Mouse (Mus musculus) heart, postnatal 25 days (tissue): ENCODE results near the gene Sumf1. TPM values are rescaled to one million over a fixed set of nuclear protein-coding genes. Genes with fewer than 3 reads are reported as not detected.

Source experiments
- DNase-seq: peaks from one replicate; pipeline ENCODE4 v3.0.0; 2022; ENCODE audit warnings: low spot score
- intact Hi-C: fragments of 180-260 bp; cut with DNase I; formaldehyde crosslinking; loops from one replicate; pipeline ENCODE4 v1.15.1; 2025
- total RNA-seq, 2 experiments: library from RNA; stranded (reverse); gene quantifications; 2 replicates each; pipeline ENCODE4 v1.2.3; 2021

Gene Sumf1
- total RNA-seq, 2 experiments from 2014 or later = 11.2 to 12.4 TPM

DNA sequence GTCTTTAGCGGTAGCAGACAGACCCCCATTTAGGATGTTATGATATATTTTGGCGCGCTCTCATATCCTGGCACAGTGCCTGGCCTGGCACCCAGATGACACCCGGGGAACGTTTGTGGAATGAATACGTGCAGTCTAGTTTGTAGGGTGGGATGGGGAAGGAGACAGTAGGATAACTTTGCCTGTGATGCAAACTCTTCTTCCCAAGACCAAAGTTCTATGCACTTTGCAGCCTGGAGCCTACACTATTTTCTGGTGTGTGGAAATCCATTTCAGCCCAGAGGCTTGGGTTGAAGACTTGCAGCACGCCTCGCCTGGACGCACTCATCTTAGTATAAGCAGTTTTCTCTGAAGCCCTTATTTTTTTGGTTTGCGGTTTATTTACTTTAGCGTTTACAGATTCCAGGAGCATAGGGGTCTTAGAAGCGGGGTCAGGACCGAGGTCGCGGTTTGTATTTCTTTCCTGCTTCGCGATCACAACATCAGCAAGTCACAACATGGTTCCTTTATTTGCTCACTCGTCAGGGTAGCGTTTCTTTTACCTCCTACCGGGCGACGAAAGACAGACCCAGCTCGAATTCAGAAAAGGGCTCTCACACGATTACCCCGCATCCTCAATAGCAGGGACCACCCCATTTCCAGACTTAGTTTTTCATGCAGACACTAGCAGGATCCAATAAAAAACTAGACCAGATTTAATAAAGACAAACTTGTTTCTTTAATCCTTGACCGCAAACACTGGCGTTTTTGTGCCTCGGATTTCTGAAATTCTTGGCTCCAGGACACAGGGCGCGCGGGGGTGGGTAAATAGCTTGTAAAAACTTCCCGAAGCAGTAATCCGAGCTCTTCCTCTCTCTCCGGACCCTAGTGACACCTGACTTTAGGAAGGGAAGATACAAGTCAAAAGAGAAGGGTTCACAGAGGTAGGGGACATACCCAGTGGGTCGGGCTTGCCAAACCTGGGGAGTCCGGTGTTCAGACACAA lies 26.8 kb upstream of the Sumf1 start:
- no peak for DNase-seq
- intact Hi-C loops = loop anchor here (2.0 kb wide), 4 partner anchors 19 to 115 kb away; partner anchors contain the start of gene Sumf1

DNA sequence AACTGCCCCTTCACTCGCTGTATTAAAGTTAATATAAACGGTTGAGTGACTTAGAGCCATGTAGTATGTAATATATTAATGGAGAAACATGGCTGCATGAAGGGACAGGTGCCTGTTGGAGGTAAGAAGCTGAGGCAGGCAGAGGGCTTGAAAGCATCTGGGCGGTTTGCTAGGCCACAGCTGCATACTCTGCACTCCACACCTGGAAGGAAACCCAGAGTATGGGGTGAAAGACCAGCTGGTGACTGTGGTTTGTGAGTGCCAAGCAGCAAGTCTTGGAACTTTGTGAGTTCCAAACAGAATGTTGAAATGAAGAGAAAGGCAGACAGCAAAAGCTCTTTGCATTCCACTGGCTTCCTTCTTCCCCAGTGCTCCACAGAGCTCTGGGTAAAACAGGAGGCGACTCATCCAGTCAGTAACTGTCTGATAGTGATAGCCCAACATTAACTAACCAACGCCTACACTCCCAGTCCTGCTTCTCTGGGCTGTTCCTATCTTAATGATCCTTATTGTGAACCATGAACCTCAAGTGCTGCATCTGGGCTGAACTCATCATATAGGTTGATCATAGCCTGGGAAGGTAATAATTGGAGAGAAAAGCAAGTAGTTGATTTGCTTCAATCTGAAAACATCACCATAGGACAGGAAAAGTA lies 21.7 kb upstream of the Sumf1 start:
- DNase-seq = no peak
- intact Hi-C loops = no loop called here

DNA sequence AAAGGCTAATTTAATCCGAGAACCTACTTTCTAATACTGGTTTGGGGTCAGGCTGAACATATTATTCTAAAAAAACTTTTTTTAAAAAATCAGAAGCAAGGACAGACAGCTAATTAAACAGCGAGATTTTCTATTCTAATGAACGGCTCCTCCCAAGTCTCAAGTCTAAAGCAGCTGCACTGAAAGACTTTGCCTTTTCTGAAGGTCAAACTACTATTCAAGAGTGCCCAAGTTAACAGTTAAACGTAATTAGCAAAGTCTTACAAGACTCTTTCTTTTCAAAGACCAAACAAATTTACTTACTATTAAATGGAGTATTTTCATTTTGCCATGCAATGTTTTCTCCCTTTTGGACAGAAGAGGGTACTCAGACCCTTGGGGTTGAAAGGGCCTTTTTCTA lies 20.8 kb upstream of the Sumf1 start:
- no peak for DNase-seq
- intact Hi-C loops = no loop called here

DNA sequence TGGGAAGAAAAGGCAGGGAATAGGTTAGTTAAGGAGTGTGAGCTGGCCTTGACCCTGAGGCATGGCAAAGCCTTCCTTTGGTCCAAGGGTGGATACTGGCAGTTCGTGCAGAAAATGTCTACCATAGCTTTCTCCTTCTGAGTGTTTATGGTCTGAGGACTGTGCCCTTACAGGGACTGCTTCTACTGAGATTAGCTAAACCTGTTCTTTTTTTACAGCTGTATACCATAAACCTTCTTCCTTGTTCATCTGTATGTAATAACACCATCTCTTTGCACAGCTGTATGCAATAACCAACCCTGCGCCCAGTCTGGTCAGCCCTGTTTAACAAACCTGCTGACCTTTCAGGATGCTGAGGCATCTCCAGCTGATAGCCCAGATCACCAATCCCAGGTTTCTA lies 18.9 kb upstream of the Sumf1 start:
- no peak for DNase-seq
- intact Hi-C loops = no loop called here

DNA sequence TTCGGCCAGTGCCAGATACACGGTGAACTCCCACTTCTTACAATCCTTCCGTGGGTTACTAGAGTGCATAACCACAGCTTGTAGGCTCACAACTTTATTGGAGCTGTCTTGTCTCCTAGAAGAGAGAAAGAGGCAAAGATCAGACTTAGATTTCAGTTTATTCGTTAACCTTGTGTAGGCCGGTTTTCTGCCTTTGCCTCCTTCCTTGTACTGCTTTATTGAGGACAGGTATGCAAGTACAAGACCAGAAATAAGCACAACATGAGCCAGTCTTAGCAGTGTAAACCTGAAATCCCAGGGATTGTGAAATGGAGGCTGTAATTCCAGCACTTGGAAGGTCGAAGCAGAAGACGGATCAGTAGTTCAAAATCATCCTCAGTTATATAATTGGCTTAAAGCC lies 12.9 kb upstream of the Sumf1 start:
- intact Hi-C loops = no loop called here

DNA sequence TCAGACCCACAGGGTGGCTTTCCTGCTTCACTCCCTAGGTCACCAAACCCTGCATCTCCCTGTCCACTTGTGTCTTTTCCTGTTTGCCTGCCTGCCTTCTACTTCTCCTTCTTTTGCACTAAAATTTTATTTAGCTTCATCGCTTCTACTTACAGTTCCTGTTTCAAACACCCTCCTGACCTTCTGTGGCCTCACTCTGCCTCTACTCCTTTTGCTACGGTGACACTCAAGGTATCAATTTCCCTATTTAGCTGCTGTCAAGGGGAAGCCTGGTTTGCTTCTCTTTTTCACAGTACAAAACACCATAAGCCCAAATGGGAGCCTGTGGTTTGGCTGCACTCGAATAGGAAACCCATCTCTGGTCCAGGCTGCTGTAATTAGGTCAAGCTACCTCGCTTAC lies 11.7 kb upstream of the Sumf1 start:
- no peak for DNase-seq
- intact Hi-C loops = no loop called here

More for the DNA sequence above, 12.9 kb upstream of the Sumf1 start:
- no peak for DNase-seq

DNA sequence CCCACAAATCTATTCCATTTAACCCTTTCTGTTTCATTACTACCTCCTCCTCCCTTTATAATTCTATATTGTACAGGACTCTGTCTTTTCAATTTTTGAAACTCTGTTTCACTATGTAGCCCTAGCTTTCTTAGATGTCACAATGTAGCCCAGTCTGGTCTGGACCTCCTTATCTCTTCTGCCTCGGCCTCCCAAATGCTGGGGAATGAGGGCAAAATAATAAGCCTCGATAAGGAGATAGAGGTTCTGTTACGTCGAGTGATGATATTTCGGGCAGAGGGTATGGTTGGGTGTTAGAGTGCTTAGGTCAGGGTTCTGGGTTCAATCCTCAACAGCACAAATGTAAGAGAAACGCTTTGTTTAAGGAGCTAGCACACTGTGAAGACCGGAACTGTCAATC lies 11.3 kb upstream of the Sumf1 start:
- intact Hi-C loops = no loop called here
- no peak for DNase-seq

DNA sequence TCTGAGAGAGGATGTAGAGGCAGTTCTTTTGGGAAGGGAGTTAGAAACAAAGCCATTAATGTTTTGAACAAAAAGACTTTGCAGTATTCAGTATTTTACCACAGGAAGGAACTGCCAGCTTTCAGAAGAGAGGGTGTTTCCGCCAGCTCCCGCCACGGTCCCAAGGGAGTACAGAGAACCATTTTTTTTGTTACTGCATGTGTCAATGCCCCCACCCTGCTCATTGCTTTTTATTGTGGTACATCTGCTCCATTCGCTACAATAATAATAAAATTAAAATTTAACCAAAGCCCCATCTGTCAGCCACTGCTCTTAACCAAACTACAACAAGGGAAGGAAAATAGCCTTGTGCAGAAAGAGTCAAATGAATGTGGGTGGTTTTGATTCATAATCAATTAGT lies 7.2 kb upstream of the Sumf1 start:
- intact Hi-C loops = loop anchor here (2.0 kb wide), 1 partner anchor 18 kb away; no protein-coding TSS in a partner anchor
- DNase-seq = no peak

DNA sequence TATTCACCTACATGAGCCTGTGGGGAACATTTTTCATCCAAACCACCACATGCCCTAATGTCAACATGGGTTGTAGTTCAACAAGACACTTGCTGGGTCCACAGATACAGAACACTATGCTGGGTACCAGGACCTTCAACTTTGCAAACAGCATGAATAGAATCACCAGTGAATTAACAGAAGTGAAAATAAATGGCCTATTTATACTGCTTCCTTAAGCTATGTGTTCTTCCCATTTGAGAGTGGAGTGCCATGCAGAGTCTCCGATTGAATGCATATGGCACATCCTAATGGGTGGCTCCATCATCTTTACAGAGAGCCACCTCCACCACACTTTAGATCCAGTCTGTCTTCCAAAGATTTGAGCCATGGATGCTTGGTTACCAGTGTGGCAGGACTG lies 5.3 kb upstream of the Sumf1 start:
- no peak for DNase-seq
- intact Hi-C loops = no loop called here

DNA sequence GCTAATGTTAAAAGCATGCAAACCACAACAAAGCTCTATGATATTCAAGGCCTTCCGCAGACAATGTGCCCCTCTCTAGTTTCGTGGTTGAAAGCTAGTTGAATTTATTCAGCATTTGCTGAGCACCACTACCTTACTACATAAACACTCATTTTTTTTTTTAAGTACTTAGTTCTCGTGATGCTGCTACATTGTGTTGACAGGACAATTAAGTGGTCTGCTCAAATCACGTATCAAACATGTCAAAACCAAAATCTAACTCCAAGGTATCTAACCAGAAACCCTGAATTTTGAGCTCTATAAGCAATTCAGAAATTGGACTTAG lies 265 bp upstream of the Sumf1 start:
- intact Hi-C loops = loop anchor here (2.0 to 5.0 kb wide), 2 partner anchors 27 to 162 kb away; partner anchors contain the start of gene Itpr1
- no peak for DNase-seq

DNA sequence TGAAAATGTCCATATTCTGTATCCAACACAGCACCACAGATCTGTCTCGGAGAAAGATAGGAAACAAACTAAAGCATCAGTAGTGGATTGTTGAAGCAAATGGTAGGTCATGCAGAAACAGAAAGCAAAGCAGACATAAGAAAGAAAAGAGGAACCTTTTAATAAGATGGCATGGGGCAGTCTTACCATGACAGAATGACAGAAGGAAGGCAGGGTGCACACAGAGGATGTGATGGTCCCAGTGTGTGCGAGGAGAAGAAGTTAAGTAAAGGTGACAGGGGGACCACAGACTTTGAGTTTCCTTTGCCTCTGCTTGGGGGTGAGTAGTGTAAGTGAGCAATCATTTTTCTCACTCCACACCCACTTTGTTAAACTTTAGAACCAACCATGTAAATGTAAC lies 6.3 kb downstream of the Sumf1 start:
- intact Hi-C loops = no loop called here
- DNase-seq = no peak

DNA sequence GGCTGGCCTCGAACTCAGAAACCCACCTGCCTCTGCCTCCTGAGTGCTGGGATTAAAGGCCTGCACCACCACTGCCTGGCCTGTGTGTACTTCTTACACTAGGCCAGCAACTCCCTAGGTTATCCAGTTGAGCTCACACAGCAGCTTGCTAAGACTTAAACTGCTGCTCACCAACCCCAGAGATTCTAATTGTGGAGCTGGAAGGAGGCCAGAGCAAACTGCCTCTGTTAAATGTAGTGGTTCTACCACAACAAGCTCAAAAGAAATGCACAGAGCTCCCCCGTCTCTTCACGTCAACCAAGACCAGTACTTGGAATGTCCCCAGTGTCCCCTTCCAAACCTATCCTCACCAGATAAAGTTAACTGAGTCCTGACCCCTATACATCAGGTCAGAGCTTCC lies 11.2 kb downstream of the Sumf1 start:
- no peak for DNase-seq
- intact Hi-C loops = loop anchor here (5.0 kb wide), 1 partner anchor 62 kb away; no protein-coding TSS in a partner anchor

DNA sequence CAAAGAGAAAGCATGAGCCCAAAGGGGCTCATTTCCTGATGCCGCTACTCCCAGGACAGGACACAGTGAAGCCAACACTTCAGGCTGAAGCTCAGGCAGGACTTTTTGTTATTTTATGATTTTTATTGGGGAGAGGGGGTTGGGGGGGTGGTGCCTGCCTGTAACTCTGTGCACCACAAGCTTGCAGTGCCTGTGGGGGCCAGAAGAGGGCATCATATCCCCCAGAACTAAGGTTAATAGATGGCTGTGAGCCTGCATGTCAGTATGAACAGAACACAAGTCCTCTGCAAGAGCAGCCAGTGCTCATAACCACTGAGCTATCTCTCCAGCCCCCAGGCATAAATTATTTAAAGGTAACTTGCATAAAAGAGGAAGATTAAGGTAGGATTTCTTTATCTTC lies 13.2 kb downstream of the Sumf1 start:
- intact Hi-C loops = loop anchor here (5.0 kb wide), 1 partner anchor 60 kb away; no protein-coding TSS in a partner anchor
- DNase-seq = no peak

DNA sequence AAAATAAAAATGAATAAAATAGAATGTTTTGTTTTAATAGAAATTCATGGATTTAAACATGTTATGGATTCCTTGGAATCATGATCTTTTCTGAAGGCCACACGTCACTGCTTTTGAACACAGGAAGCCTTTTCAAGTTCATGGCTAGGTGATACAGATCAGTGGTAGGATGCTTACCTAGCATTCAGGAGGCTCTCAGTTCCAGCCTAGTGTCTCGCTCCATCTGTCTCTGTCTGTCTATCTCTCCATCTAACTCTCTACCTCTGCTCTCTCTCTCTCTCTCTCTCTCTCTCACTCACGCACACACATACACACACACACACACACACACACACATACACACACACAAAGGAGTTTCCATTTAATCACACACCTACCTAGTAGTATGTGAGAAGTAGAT lies 15.9 kb downstream of the Sumf1 start:
- intact Hi-C loops = no loop called here
- DNase-seq = no peak

DNA sequence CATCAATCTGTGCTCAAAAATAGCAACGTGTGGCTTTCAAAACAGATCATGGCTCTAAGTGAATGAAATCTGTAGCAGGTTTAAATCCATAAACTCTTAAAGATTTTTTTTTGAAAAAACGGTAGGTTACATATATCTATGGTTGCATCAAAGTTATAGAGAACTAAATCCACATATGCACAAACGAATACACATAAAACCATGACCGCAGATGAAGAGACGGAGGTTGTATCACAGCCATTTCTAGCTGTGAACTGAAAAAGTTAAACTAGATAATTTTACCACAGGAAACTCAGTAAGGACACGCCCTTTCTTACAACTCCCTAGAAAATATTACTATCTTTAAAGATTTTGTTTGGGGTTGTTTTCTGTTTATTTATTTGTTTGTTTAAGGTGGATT lies 16.7 kb downstream of the Sumf1 start:
- DNase-seq = no peak
- intact Hi-C loops = no loop called here

DNA sequence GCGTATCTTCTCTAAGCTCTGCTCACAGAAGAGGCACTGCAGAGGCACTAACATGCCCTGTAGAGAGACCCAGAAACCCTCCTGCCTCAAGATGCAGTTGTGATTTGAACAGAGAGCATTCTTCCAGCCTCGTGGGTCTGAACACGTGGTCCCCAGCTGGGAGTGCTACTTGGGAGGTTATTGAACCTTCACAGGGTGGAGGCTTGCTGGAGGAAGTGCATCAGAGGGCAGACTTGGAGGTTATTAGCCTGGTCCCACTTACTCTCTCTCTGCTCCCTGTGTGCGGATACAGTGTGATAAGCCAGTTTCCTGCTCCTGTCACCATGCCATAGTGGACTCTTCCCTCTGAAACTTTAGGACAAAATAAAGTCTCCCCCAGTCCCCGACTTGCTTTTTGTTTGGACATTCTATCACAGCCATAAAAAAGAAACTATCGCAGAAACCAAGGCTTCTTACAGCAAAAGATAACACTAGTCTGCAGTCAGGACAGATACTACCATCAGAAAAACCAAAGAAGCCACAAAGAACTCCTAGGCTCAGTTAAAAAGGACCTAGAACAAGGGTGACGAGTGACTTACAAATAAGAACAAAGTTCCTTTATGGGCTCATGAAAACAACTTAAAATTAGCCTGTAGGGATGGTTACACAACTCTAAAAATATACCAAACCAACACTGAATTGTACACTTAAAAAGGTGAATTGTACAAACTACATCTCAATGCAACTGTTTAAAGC lies 17.3 kb downstream of the Sumf1 start:
- DNase-seq = no peak
- intact Hi-C loops = no loop called here

DNA sequence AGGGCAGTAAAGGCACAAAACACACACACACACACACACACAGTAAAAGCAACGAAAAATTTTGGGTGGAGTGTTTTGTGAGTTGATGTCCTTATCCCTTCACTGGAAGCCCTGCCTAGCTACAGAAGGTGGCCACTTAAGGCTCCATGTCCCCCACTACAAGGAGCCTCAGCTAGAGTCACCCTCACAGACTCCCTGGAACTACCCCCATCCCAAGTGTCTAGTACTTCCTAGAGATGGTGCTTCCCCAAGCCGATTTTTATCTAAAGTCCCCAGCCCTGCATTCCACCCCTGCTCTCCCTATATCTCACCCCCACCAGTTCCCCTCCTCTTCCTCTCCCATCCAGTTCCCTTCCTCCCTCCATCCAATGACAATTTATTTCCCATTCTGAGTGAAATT lies 19.8 kb downstream of the Sumf1 start:
- DNase-seq = no peak
- intact Hi-C loops = no loop called here

DNA sequence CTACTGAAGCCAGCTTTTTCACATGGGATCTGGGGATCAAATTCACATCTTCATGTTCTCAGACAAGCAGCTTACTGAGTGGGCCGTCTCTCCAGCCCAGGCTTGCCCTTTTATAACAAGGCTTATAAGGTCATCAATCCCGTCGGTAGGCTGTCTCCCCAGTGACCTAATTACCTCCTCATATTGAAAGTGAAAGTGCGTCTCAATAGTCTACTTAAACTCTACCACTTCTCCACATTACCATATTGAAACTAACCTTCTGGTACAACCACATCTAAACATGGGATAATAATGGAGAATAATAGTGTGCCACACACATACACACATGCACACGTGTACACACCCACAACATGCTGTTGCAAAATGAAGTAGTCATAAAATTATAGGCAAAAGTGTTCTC lies 20.4 kb downstream of the Sumf1 start:
- DNase-seq = no peak
- intact Hi-C loops = no loop called here

DNA sequence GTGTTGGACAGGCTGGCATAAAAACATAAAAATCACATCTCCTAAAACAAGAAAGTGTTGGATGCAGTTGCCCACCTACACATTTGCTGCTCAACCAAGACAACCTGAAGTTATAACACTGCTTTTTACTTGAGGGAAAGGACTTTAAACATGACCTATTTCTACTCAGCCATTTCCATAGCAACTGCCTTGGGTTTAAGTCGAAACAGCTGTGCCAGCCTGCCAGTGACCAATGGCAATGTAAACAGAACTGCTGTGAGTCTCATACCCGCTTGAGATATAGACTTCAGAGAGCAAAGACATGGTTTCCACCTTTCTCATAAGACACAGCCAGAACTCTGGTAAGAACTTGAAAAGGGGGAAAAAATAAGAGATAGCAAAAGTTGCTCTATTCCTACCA lies 24.8 kb downstream of the Sumf1 start:
- intact Hi-C loops = no loop called here
- DNase-seq = no peak

DNA sequence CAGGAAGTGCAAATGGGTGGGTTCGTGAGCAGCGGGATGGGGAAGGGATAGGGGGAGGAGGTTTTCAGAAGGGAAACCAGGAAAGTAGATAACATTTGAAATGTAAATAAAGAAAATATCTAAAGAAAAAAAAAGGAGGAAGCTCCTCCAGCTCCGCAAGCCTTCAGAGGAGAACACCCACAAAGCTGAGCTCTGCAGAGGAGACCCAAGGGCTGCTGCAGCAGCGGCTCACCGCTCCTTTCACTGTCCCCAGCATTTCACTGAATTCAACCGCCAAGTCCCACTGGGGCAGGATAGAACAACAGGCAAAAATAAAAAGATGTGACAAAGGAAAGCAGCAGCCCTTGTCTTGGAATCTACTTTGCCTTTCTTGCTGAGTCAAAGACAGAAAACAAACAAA lies 28.5 kb downstream of the Sumf1 start:
- no peak for DNase-seq
- intact Hi-C loops = loop anchor here (5.0 kb wide), 1 partner anchor 35 kb away; no protein-coding TSS in a partner anchor

DNA sequence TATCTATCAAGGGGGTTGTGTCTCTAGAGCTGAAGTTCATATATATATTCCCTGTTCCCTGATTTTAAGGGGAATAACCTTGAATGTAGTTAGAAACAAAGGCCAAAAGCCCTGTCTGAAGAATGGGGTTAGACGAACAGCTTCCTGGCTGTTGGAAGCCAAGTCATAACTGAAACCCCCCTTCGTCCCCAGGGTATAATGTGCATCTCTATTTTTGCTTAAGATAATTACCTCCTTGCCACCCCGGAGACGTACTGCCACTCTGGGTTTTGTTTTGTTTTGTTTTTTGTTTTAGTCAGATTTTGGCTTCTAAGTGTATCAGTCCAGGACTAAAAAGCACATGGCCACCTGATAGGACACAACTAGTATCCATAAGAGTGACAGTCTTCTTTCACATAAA lies 31.1 kb downstream of the Sumf1 start:
- DNase-seq = no peak
- intact Hi-C loops = no loop called here
